Mouse (Mus musculus) retina, embryonic 14.5 days (tissue): ENCODE data around the gene Cyp2ab1.

Experiments used
- DNase-seq: peaks from one replicate; pipeline ENCODE4 v3.0.0-alpha.2; 2015; ENCODE audit warnings: low spot score

The Cyp2ab1 gene

DNA sequence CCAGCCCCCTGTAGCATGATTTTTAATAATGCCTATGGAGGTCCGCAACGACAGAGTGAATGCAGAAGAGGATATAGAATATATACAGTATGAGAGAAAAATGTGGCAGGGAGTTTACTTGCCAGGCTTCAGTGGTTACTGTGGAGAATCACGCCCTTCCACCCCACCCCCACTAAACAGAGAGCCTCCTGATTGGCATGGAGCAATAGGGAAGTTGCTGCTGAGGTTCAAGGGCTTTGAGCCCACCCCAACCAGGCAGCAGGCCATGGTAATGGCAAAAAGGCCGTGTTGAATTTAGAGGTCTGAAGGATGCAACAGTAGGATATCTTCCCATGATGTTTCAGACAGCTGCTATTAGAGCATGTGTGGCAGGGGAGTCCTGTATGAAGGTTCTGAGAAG, 53.9 kb downstream of the Cyp2ab1 start:
- DNase-seq = no peak

GRCm38 (mm10) chr16:20265089-20265488, 60.1 kb downstream of the Cyp2ab1 start:
- no peak for DNase-seq
